Mouse (Mus musculus) testis, adult 2 months (tissue): ENCODE measurements around the gene Prkn. TPM values are rescaled to one million over a fixed set of nuclear protein-coding genes. Genes with fewer than 3 reads are reported as not detected.

ENCODE experiments used
- H3K27ac ChIP-seq: fragments of 200-500 bp; 2 replicates; pipeline ENCODE4 v1.5.1; 2012; ENCODE audit warnings: low read depth, low read length; ENCODE audit not compliant: control insufficient read depth, insufficient read depth
- H3K27me3 ChIP-seq: fragments of 200-500 bp; 2 replicates; pipeline ENCODE4 v1.6.1; 2012; ENCODE audit warnings: mild to moderate bottlenecking, low read length, moderate library complexity; ENCODE audit not compliant: control insufficient read depth, insufficient read depth
- H3K36me3 ChIP-seq: fragments of 200-500 bp; 2 replicates; pipeline ENCODE4 v1.6.1; 2012; ENCODE audit warnings: mild to moderate bottlenecking, low read length; ENCODE audit not compliant: control insufficient read depth, insufficient read depth
- H3K4me1 ChIP-seq: fragments of 200-500 bp; 2 replicates; pipeline ENCODE4 v1.6.1; 2012; ENCODE audit warnings: low read length; ENCODE audit not compliant: control insufficient read depth, insufficient read depth
- H3K4me3 ChIP-seq: fragments of 200-500 bp; 2 replicates; pipeline ENCODE4 v1.5.1; 2012; ENCODE audit warnings: low read depth, mild to moderate bottlenecking, low read length, moderate library complexity, mixed read lengths; ENCODE audit not compliant: control insufficient read depth
- CTCF ChIP-seq: fragments of 200-500 bp; IDR thresholded peaks from 2 replicates; pipeline ENCODE4 v1.5.1; 2012; ENCODE audit warnings: low read depth, mild to moderate bottlenecking, inconsistent platforms, low read length, moderate library complexity; ENCODE audit not compliant: control insufficient read depth, insufficient read depth, insufficient replicate concordance
- POLR2A ChIP-seq: fragments of 200-500 bp; IDR thresholded peaks from 2 replicates; pipeline ENCODE4 v1.6.1; 2012; ENCODE audit warnings: low read depth, mild to moderate bottlenecking, inconsistent platforms, low read length, moderate library complexity; ENCODE audit not compliant: control insufficient read depth
- polyA plus RNA-seq: library from polyadenylated mRNA; depleted of rRNA; stranded (reverse); fragments of >200 nt; gene quantifications from 2 replicates; pipeline ENCODE4 v1.2.3, GENCODE M21; 2012

Prkn gene
- polyA plus RNA-seq, 1 experiment = 13.2 TPM

GRCm38 (mm10) chr17:11142321-11142720 lies 302.1 kb downstream of the Prkn start:
- Histone ChIP-seq H3K4me1 (no peaks in the 10 kb centered on the region), H3K4me3 (no peak overlapping the region), H3K27ac (no peak overlapping the region), H3K36me3 (no peaks in the 10 kb centered on the region), H3K27me3 (no peaks in the 10 kb centered on the region)
- TF ChIP-seq POLR2A (no peak), CTCF (no peak)

- no peaks in the 10 kb centered on the region for H3K27me3 ChIP-seq
- H3K4me1 ChIP-seq = no peaks in the 10 kb centered on the region
- no peaks in the 10 kb centered on the region for H3K36me3 ChIP-seq
- H3K27ac ChIP-seq = no peak overlapping the region
- no peak for TF ChIP-seq CTCF
- H3K4me3 ChIP-seq = no peak overlapping the region
These were observed 315.9 kb downstream of the Prkn start for GRCm38 (mm10) chr17:11156119-11156518.

- H3K27me3 ChIP-seq = no peaks in the 10 kb centered on the region
- no peaks in the 10 kb centered on the region for H3K36me3 ChIP-seq
- no peaks in the 10 kb centered on the region for H3K4me1 ChIP-seq
- no peak overlapping the region for H3K27ac ChIP-seq
- H3K4me3 ChIP-seq = no peak overlapping the region
- no peak for TF ChIP-seq CTCF
- TF ChIP-seq POLR2A = no peak
These were observed 317.4 kb downstream of the Prkn start for GRCm38 (mm10) chr17:11157536-11157935.

DNA sequence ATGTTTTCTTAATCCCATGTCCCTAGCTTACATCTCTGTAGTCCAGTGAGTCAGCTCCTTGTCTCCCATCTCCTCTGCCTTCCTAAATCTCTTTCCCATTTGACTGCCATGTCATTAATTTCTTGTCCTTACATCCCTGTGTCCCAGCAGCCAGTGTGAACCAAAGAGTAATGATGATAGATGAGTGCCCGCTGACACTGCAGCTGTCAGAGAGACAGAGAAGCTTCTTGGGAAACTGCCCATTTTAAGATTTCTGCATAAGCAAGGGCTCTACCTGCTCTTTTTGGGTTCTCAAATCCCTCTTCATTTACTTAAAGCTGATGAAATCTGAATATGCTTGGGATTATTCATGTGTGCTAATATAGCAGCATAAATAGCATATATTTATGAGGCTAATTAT lies 321.3 kb downstream of the Prkn start:
- no peak overlapping the region for H3K4me3 ChIP-seq
- no peak for TF ChIP-seq CTCF
- TF ChIP-seq POLR2A = no peak
- H3K27me3 ChIP-seq = no peaks in the 10 kb centered on the region
- H3K36me3 ChIP-seq = no peaks in the 10 kb centered on the region
- H3K4me1 ChIP-seq = no peaks in the 10 kb centered on the region
- H3K27ac ChIP-seq = no peak overlapping the region

GRCm38 (mm10) chr17:11162770-11163169 lies 322.6 kb downstream of the Prkn start:
- Histone ChIP-seq H3K27ac (no peak overlapping the region), H3K27me3 (no peaks in the 10 kb centered on the region), H3K36me3 (no peaks in the 10 kb centered on the region), H3K4me1 (no peaks in the 10 kb centered on the region), H3K4me3 (no peak overlapping the region)
- TF ChIP-seq POLR2A (no peak), CTCF (no peak)

DNA sequence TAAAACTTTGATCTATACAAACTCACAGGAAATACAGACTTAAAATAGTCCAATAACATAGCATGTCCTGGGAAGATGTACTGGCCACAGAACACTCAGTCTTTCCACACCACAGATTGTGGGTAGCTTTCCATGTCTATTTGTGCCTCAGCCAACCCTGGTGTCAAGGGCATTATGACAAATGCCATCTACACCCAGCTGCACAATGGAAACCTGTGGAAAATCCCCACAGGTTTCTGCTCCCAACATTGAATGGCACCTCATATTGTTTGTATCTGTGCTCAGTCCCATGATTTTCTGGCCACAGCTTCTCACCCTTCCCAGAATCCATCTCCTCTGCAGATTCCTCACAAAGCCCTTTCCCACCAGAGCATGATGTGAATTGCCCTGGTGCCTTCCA lies 347.2 kb downstream of the Prkn start:
- TF ChIP-seq POLR2A = no peak
- TF ChIP-seq CTCF = no peak
- no peak overlapping the region for H3K27ac ChIP-seq
- H3K36me3 ChIP-seq = no peaks in the 10 kb centered on the region
- H3K27me3 ChIP-seq = no peaks in the 10 kb centered on the region
- no peak overlapping the region for H3K4me3 ChIP-seq
- no peaks in the 10 kb centered on the region for H3K4me1 ChIP-seq

- Histone ChIP-seq H3K27ac (no peak overlapping the region), H3K4me3 (no peak overlapping the region), H3K36me3 (no peaks in the 10 kb centered on the region), H3K4me1 (no peaks in the 10 kb centered on the region), H3K27me3 (no peaks in the 10 kb centered on the region)
- TF ChIP-seq CTCF (no peak), POLR2A (no peak)
These were observed 348.3 kb downstream of the Prkn start for GRCm38 (mm10) chr17:11188494-11188893.

DNA sequence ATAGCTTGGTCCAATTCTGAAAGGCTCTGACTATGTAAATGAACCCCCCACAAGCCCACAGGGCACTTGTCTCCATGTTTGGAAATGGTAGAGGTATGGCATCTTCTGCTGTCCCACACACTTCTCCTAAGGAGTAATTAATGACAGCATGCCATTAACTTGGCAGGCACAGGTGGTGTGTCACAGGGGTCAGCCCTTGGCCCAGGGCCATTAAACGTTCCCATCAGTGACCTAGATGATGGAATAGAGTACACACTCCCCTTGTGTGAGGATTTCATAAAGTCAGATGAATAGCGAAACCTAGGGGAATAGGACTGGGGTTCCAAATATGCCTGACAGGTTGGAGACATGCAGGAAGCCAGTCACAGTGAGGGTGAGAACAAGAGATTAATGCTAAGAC lies 350.1 kb downstream of the Prkn start:
- Histone ChIP-seq H3K27me3 (no peaks in the 10 kb centered on the region), H3K4me3 (no peak overlapping the region), H3K27ac (no peak overlapping the region), H3K36me3 (no peaks in the 10 kb centered on the region), H3K4me1 (no peaks in the 10 kb centered on the region)
- no peak for TF ChIP-seq POLR2A
